Mouse (Mus musculus): ENCODE data around the gene Smo. TPM values are rescaled to one million over a fixed set of nuclear protein-coding genes. Genes with fewer than 3 reads are reported as not detected.

Gene Smo
- polyA plus RNA-seq, 1 experiment from 2014 or later = 9.7 TPM

DNA sequence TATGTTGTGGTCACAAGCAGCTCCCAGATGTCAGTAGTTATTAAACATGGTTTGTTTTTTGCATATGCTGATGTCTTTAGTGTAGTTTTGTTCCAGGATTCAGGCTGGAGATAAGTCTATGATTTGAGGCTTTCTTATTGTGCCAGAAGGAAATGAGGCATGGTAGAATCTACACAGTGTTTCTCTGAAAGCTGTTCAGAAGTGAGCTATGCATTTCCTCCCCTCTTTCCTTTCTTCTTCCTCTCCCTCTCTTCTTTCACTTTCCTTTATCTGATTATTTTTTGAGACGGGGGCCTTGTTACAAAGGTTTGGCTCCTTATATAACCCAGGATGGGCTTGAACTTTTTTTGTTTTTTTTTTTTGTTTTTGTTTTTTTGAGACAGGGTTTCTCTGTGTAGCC lies 58.2 kb downstream of the Smo start:
- Histone ChIP-seq H3K9ac (ENCODE audit: low read length) (no peak overlapping the region), H3K4me1 (ENCODE audit: control insufficient read depth, insufficient read depth, low read length) (peaks cover 6% of the 10 kb centered on the region; the same call in 1 of the 2 replicates), H3K4me2 (ENCODE audit: low read length) (no peak overlapping the region), H3K9me3 (replicated peaks; ENCODE audit: control insufficient read depth, low read length) (no peaks in the 10 kb centered on the region), H3K27ac (ENCODE audit: low read depth, low read length) (no peak overlapping the region), H3K27me3 (replicated peaks; ENCODE audit: control insufficient read depth, insufficient read depth, low read length) (no peaks in the 10 kb centered on the region), H3K36me3 (ENCODE audit: control insufficient read depth, insufficient read depth, low read length) (no peaks in the 10 kb centered on the region), H3K4me3 (ENCODE audit: low read depth, low read length) (no peak overlapping the region)
- DNase-seq (ENCODE audit: low spot score) (no peak), ATAC-seq (no peak)
- 74% methylated on average over 1 of the region's 1 CpGs for WGBS

- Histone ChIP-seq H3K9me3 (replicated peaks; ENCODE audit: control insufficient read depth, low read length) (no peaks in the 10 kb centered on the region), H3K9ac (ENCODE audit: low read length) (no peak overlapping the region), H3K36me3 (ENCODE audit: control insufficient read depth, insufficient read depth, low read length) (no peaks in the 10 kb centered on the region), H3K4me2 (ENCODE audit: low read length) (no peak overlapping the region), H3K4me3 (ENCODE audit: low read depth, low read length) (no peak overlapping the region), H3K27me3 (replicated peaks; ENCODE audit: control insufficient read depth, insufficient read depth, low read length) (no peaks in the 10 kb centered on the region), H3K27ac (ENCODE audit: low read depth, low read length) (no peak overlapping the region), H3K4me1 (ENCODE audit: control insufficient read depth, insufficient read depth, low read length) (no peaks in the 10 kb centered on the region; the same call in 1 of the 2 replicates)
- WGBS = 89% methylated on average over 6 of the region's 6 CpGs
- DNase-seq (ENCODE audit: low spot score) (no peak), ATAC-seq (no peak)
Measured at GRCm38 (mm10) chr6:29794582-29794981, 59.3 kb downstream of the Smo start.

GRCm38 (mm10) chr6:29802979-29803378 lies 67.7 kb downstream of the Smo start:
- Histone ChIP-seq H3K4me2 (ENCODE audit: low read length) (no peak overlapping the region), H3K4me3 (ENCODE audit: low read depth, low read length) (no peak overlapping the region), H3K9ac (ENCODE audit: low read length) (no peak overlapping the region), H3K27ac (ENCODE audit: low read depth, low read length) (no peak overlapping the region), H3K27me3 (replicated peaks; ENCODE audit: control insufficient read depth, insufficient read depth, low read length) (no peaks in the 10 kb centered on the region), H3K36me3 (ENCODE audit: control insufficient read depth, insufficient read depth, low read length) (no peaks in the 10 kb centered on the region), H3K9me3 (replicated peaks; ENCODE audit: control insufficient read depth, low read length) (no peaks in the 10 kb centered on the region), H3K4me1 (ENCODE audit: control insufficient read depth, insufficient read depth, low read length) (no peaks in the 10 kb centered on the region)
- DNase-seq (ENCODE audit: low spot score) (no peak), ATAC-seq (no peak)
- WGBS = 88% methylated on average over 1 of the region's 1 CpGs

GRCm38 (mm10) chr6:29804006-29804405 lies 68.7 kb downstream of the Smo start:
- H3K36me3 ChIP-seq (ENCODE audit: control insufficient read depth, insufficient read depth, low read length) = no peaks in the 10 kb centered on the region
- no peak overlapping the region for H3K4me2 ChIP-seq (ENCODE audit: low read length)
- H3K9me3 ChIP-seq (replicated peaks; ENCODE audit: control insufficient read depth, low read length) = no peaks in the 10 kb centered on the region
- no peak for DNase-seq (ENCODE audit: low spot score)
- H3K4me1 ChIP-seq (ENCODE audit: control insufficient read depth, insufficient read depth, low read length) = no peaks in the 10 kb centered on the region
- 67% methylated on average over 3 of the region's 3 CpGs for WGBS
- no peak for ATAC-seq
- no peaks in the 10 kb centered on the region for H3K27me3 ChIP-seq (replicated peaks; ENCODE audit: control insufficient read depth, insufficient read depth, low read length)
- H3K27ac ChIP-seq (ENCODE audit: low read depth, low read length) = no peak overlapping the region
- H3K9ac ChIP-seq (ENCODE audit: low read length) = no peak overlapping the region
- no peak overlapping the region for H3K4me3 ChIP-seq (ENCODE audit: low read depth, low read length)

GRCm38 (mm10) chr6:29805381-29805780 lies 70.1 kb downstream of the Smo start:
- Histone ChIP-seq H3K27me3 (replicated peaks; ENCODE audit: control insufficient read depth, insufficient read depth, low read length) (no peaks in the 10 kb centered on the region), H3K36me3 (ENCODE audit: control insufficient read depth, insufficient read depth, low read length) (no peaks in the 10 kb centered on the region), H3K4me2 (ENCODE audit: low read length) (no peak overlapping the region), H3K9me3 (replicated peaks; ENCODE audit: control insufficient read depth, low read length) (no peaks in the 10 kb centered on the region), H3K4me1 (ENCODE audit: control insufficient read depth, insufficient read depth, low read length) (no peaks in the 10 kb centered on the region), H3K9ac (ENCODE audit: low read length) (no peak overlapping the region), H3K4me3 (ENCODE audit: low read depth, low read length) (no peak overlapping the region), H3K27ac (ENCODE audit: low read depth, low read length) (no peak overlapping the region)
- DNase-seq (ENCODE audit: low spot score) = no peak
- WGBS = 54% methylated on average over 2 of the region's 2 CpGs
- no peak for ATAC-seq

Other genes with a start within 250 kb of the Smo start
- gene Kcp, start 227.6 kb upstream of the Smo start, polyA plus RNA-seq (2014; fragmentation: Nextera tagmentation; extraction: Ambion mirVana) = 5.8 and 10.6 TPM in 2 replicates
- 0.98 and 1.4 TPM in 2 replicates for gene Irf5, start 208.9 kb upstream of the Smo start, polyA plus RNA-seq (2014; fragmentation: Nextera tagmentation; extraction: Ambion mirVana)
- 97.5 and 105 TPM in 2 replicates for gene Tnpo3, start 125.6 kb upstream of the Smo start, polyA plus RNA-seq (2014; fragmentation: Nextera tagmentation; extraction: Ambion mirVana)
- 2.2 TPM in 2 replicates for gene Tspan33, start 41.3 kb upstream of the Smo start, polyA plus RNA-seq (2014; fragmentation: Nextera tagmentation; extraction: Ambion mirVana)
- 8.6 and 11.5 TPM in 2 replicates for gene Ahcyl2, start 32.5 kb downstream of the Smo start, polyA plus RNA-seq (2014; fragmentation: Nextera tagmentation; extraction: Ambion mirVana)
- gene Strip2, start 181.5 kb downstream of the Smo start, polyA plus RNA-seq (2014; fragmentation: Nextera tagmentation; extraction: Ambion mirVana) = 1.7 and 2.7 TPM in 2 replicates